Mouse (Mus musculus) embryonic facial prominence, embryonic 13.5 days (tissue): ENCODE results near the gene Ucp3. TPM values are rescaled to one million over a fixed set of nuclear protein-coding genes. Genes with fewer than 3 reads are reported as not detected.

Source experiments
- ATAC-seq: fragments of 200-750 bp; cut with Nextera tagmentation; 2 replicates; pipeline ENCODE4 v1.8.0; 2017; ENCODE audit warnings: low read depth; ENCODE audit not compliant: insufficient number of reproducible peaks, insufficient read depth, low FRiP score, low TSS enrichment
- H3K27ac ChIP-seq: fragments of 300-500 bp; sonication (generic); 2 replicates; pipeline ENCODE4 v1.5.1; 2015; ENCODE audit warnings: moderate library complexity, mild to moderate bottlenecking, inconsistent platforms
- H3K27me3 ChIP-seq: fragments of 300-500 bp; sonication (generic); 2 replicates; pipeline ENCODE4 v1.6.1; 2015; ENCODE audit warnings: mild to moderate bottlenecking, inconsistent platforms
- H3K36me3 ChIP-seq: fragments of 300-500 bp; sonication (generic); 2 replicates; pipeline ENCODE4 v1.6.1; 2015; ENCODE audit warnings: mild to moderate bottlenecking, inconsistent platforms
- H3K4me1 ChIP-seq: fragments of 300-500 bp; sonication (generic); 2 replicates; pipeline ENCODE4 v1.6.1; 2015; ENCODE audit warnings: inconsistent platforms
- H3K4me2 ChIP-seq: fragments of 300-500 bp; sonication (generic); 2 replicates; pipeline ENCODE4 v1.6.1; 2015; ENCODE audit warnings: moderate library complexity, mild to moderate bottlenecking, inconsistent platforms
- H3K4me3 ChIP-seq: fragments of 300-500 bp; sonication (generic); 2 replicates; pipeline ENCODE4 v1.5.1; 2015; ENCODE audit warnings: mild to moderate bottlenecking, inconsistent platforms
- H3K9ac ChIP-seq: fragments of 300-500 bp; sonication (generic); 2 replicates; pipeline ENCODE4 v1.6.1; 2015; ENCODE audit warnings: mild to moderate bottlenecking, inconsistent platforms
- H3K9me3 ChIP-seq: fragments of 300-500 bp; sonication (generic); 2 replicates; pipeline ENCODE4 v1.6.1; 2016; ENCODE audit warnings: inconsistent platforms
- WGBS: fragments of 180-500 bp; shearing (Covaris S2); methylation state at CpG from one replicate; pipeline ENCODE4 v1.1.7; 2015; ENCODE audit warnings: mixed read lengths; 5-methylcytosine and 5-hydroxymethylcytosine counted together
- polyA plus RNA-seq: library from polyadenylated mRNA; unstranded; fragments of >200 nt; fragmentation: Nextera tagmentation; extraction: Ambion mirVana; gene quantifications from 2 replicates; pipeline ENCODE4 v1.2.1, GENCODE M21; 2015

Ucp3 gene
- polyA plus RNA-seq, 1 experiment from 2014 or later = not detected

DNA sequence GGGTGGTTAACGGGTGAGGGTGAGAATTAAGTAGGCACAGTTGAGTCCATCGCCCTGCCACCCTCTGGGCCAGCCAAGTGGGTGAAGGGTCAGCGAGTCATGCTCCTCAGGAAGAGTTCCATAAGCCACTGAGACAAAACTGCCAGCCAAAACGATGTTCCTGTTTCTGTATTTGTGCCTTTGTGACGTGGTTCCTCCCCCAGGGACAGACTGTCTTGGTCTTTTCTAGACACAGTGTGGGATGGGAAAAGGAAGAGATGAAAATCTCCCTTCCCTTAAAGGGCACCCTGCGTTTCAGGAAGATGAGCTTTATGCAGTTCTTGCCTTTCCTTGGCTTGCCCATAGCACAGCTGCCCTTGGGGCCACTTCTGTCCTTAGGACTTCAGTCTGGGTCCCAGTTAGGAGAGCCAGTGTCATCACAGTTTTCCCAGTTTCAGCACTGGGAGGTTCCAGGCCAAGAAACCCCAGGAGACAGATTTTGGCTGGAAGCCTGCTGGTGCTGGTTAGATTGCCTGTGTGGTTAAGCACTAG is 11.1 kb upstream of the Ucp3 start:
- Histone ChIP-seq H3K4me1 (peaks cover 11% of the 10 kb centered on the region), H3K9ac (no peak overlapping the region), H3K4me2 (no peak overlapping the region), H3K36me3 (peaks cover 73% of the 10 kb centered on the region), H3K9me3 (no peaks in the 10 kb centered on the region), H3K27me3 (no peaks in the 10 kb centered on the region), H3K27ac (0 out of 2 replicates have a peak overlapping the region, but pooled peaks have one; percentile 22), H3K4me3 (no peak overlapping the region)
- no peak for ATAC-seq
- 84% methylated on average over 6 of the region's 6 CpGs for WGBS

- 76% methylated on average over 9 of the region's 9 CpGs for WGBS
- ATAC-seq = no peak
- Histone ChIP-seq H3K27me3 (no peaks in the 10 kb centered on the region), H3K4me2 (no peak overlapping the region), H3K4me1 (peaks cover 11% of the 10 kb centered on the region), H3K9me3 (no peaks in the 10 kb centered on the region), H3K4me3 (no peak overlapping the region), H3K36me3 (peaks cover 58% of the 10 kb centered on the region), H3K27ac (no peak overlapping the region), H3K9ac (no peak overlapping the region)
These were observed 9.6 kb upstream of the Ucp3 start for GRCm38 (mm10) chr7:100463194-100463593.

DNA sequence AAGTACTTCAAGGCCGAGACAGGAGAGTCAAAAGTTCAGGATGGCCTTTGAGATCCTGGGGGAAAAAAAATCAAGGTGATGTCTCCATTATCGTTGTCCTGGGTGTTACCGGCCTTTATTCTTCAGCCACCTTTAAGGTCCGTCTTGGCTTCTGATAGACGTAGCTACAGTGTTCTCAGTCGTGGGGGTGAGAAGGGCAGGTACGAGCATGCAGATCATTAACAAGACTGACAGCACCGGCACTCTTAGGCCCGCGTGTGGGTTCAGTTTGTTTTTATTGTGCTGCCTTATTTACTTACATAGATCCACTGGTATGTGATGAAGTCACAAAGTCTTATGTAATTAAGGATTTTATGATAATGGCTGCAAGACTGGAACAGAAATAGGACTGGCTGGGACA is 9.0 kb upstream of the Ucp3 start:
- no peak for ATAC-seq
- Histone ChIP-seq H3K4me2 (no peak overlapping the region), H3K36me3 (peaks cover 58% of the 10 kb centered on the region), H3K27ac (no peak overlapping the region), H3K9ac (no peak overlapping the region), H3K4me3 (no peak overlapping the region), H3K4me1 (peaks cover 11% of the 10 kb centered on the region), H3K9me3 (no peaks in the 10 kb centered on the region), H3K27me3 (no peaks in the 10 kb centered on the region)
- WGBS = 73% methylated on average over 10 of the region's 10 CpGs

DNA sequence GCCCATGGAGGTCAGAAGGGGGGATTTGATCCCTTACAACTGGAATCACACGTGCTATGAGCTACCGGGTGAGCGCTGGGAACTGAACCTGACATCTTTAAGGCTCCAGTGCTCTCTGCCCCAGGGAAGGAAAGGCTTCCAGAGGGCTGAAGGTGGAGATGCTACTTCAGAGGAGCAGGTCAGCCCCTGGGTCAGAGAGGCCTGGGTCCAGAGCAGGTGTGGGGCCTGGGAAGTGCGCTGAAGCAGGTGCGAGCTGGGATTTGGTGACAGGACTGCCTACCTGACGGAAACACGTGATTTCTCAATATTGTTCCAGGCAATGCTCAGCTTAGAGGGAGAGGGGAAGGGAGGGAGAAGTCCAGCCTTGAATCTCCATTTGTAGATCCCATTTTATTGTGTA is 8.5 kb upstream of the Ucp3 start:
- no peak overlapping the region for H3K27ac ChIP-seq

DNA sequence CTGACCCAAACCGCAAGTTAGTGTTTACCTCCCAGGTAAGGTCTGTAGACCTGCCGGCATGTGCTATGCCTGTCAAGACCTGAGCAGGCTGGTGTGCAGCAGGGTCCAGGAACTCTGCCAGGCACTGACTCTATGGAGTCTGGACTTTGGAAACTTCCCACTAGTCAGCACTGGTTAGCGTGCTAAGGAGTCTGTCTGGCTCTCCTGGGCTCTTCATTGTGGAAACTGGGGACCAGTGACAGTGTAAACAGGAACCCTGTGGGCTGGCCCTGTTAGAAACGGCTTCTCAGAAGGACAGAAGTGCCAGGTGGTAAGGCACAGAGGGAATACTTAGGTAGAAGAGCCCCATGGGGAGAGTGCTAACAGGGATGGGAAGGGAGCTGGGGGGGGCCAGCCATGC is 7.5 kb upstream of the Ucp3 start:
- no peak for ATAC-seq
- Histone ChIP-seq H3K27ac (peak overlapping the region; percentile 62), H3K27me3 (no peaks in the 10 kb centered on the region), H3K4me2 (peak overlapping the region; percentile 24; the same call in 1 of the 2 replicates), H3K4me1 (peaks cover 11% of the 10 kb centered on the region), H3K4me3 (no peak overlapping the region), H3K9ac (no peak overlapping the region), H3K36me3 (peaks cover 56% of the 10 kb centered on the region), H3K9me3 (no peaks in the 10 kb centered on the region)
- WGBS = 82% methylated on average over 4 of the region's 4 CpGs

More for the DNA sequence above, 8.5 kb upstream of the Ucp3 start:
- Histone ChIP-seq H3K27me3 (no peaks in the 10 kb centered on the region), H3K4me2 (no peak overlapping the region), H3K9ac (no peak overlapping the region), H3K4me1 (peaks cover 11% of the 10 kb centered on the region), H3K9me3 (no peaks in the 10 kb centered on the region), H3K4me3 (no peak overlapping the region), H3K36me3 (peaks cover 58% of the 10 kb centered on the region)
- 86% methylated on average over 7 of the region's 7 CpGs for WGBS
- no peak for ATAC-seq

DNA sequence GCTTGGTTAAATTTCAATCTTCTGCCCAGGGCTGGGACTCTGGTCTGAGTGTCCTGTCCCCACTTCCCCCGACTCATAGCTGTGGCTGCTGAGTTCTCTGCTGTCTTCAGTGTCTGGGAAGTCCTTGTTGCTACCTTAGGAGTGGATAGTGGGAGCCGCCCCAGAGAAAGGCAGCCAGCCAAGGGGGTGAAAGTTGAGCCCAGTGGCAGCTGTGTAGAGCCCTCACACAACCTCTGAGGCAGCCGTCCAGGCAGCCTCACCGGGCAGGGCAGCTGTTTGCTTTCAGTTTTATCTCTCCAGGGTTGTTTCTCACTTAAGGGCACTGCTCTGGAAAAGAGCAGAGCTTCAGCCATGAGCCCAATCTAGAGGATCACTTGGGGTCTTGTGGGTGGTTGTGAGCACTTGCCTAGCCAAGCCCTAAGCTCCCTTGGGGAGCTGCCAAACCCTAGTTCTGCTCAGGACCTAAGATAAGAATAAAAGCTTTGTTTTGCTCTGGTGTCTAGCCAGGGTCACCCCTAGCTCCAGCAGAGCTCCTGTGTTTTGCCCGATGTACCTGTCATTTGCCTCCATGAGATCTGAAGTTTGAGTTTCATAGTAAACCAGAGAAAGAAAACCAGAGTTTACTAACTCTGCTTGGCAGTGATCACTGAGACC is 7.0 kb upstream of the Ucp3 start:
- Histone ChIP-seq H3K27ac (peak overlapping the region; percentile 62), H3K27me3 (no peaks in the 10 kb centered on the region), H3K4me1 (peaks cover 11% of the 10 kb centered on the region), H3K9ac (no peak overlapping the region), H3K9me3 (no peaks in the 10 kb centered on the region), H3K4me2 (peak overlapping the region; percentile 24; the same call in 1 of the 2 replicates), H3K36me3 (peaks cover 55% of the 10 kb centered on the region), H3K4me3 (no peak overlapping the region)
- 78% methylated on average over 5 of the region's 5 CpGs for WGBS
- 0 out of 2 replicates have a peak, but pooled peaks have one; percentile 32 for ATAC-seq

- Histone ChIP-seq H3K9ac (no peak overlapping the region), H3K4me1 (peaks cover 11% of the 10 kb centered on the region), H3K27me3 (no peaks in the 10 kb centered on the region), H3K9me3 (no peaks in the 10 kb centered on the region), H3K27ac (no peak overlapping the region), H3K4me2 (no peak overlapping the region), H3K36me3 (peaks cover 45% of the 10 kb centered on the region), H3K4me3 (no peak overlapping the region)
- 90% methylated on average over 11 of the region's 11 CpGs for WGBS
- ATAC-seq = no peak
These were observed 5.8 kb upstream of the Ucp3 start for GRCm38 (mm10) chr7:100466781-100467510.

DNA sequence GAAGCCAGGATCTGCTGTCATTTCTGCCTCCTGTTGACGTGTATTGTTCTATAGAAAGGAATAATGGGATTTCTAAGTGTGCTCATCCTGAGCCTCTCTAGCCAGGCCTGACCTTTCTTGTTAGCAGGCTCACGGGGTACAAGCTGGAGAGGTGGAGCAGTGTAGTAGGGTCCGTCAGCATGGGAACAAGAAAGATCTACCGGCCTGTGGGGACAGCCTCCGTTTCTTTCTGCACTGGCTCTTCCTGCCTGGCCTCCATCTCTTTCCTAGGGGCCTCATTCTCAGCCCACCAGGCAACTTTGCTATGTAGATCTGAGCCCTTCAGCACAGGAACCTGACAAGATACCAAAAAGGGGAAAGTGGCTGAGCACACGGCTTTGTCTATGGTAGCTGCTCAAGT is 4.0 kb upstream of the Ucp3 start:
- 84% methylated on average over 6 of the region's 6 CpGs for WGBS
- Histone ChIP-seq H3K4me2 (no peak overlapping the region), H3K4me1 (peaks cover 11% of the 10 kb centered on the region)

DNA sequence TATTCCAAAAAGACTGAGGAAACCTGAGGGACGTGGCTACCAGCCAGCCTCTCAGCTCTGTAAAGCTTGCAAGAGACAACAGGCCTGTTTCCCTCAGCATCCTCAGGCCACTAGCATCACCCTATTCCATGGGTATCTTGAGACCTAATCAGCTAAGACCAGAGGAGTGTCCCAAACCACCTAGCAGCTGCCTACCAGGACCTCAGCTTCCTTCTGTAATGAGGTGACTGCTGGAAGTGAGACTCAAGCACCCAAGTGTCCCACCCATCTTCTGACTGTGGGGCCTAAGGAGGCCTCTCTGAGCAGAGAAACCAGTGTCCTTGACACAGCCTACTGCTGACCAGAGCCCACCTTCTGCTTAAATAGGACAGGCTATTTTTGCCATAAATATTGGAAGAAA is 3.3 kb upstream of the Ucp3 start:
- H3K27ac ChIP-seq = no peak overlapping the region
- no peak overlapping the region for H3K4me3 ChIP-seq
- H3K4me1 ChIP-seq = peaks cover 11% of the 10 kb centered on the region
- WGBS = 84% methylated on average over 1 of the region's 1 CpGs
- H3K4me2 ChIP-seq = no peak overlapping the region
- ATAC-seq = no peak
- H3K9ac ChIP-seq = no peak overlapping the region
- H3K9me3 ChIP-seq = no peaks in the 10 kb centered on the region
- no peaks in the 10 kb centered on the region for H3K27me3 ChIP-seq
- H3K36me3 ChIP-seq = peaks cover 31% of the 10 kb centered on the region

More for the DNA sequence above, 4.0 kb upstream of the Ucp3 start:
- Histone ChIP-seq H3K27ac (no peak overlapping the region), H3K36me3 (peaks cover 39% of the 10 kb centered on the region), H3K4me3 (no peak overlapping the region), H3K9me3 (no peaks in the 10 kb centered on the region), H3K27me3 (no peaks in the 10 kb centered on the region), H3K9ac (no peak overlapping the region)
- no peak for ATAC-seq

DNA sequence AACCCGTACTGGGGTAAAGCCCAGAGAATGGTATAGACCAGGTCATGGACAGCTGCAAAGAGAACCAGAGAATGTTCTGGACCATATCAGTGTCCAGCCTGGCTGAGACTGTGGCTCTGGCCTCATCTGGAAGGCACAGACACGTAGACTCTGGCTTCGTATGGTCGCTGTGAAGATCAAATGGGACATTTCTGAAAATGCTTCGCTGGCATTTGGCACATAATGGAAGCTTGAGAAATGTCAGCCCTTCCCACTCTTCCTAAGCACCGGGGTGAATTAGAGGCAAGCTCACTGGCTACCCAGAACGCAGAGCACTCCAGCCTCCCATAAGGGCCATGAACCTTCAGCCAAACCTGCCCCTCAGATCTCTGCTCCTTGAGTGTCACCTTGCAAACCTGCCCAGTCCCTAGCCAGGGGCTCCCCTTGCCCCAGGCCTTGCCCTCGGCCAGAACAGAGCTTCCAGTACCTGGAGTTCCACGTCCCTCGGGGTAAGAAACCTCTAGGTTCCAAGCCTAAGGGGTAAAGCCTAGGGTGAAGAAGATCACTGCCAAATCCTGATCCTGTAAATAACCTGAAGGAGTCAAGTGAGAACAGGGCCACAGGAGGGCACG is 1.9 kb upstream of the Ucp3 start:
- Histone ChIP-seq H3K4me3 (no peak overlapping the region), H3K4me1 (peaks cover under 1% of the 10 kb centered on the region), H3K4me2 (no peak overlapping the region), H3K27me3 (no peaks in the 10 kb centered on the region), H3K36me3 (peaks cover 21% of the 10 kb centered on the region), H3K9ac (no peak overlapping the region), H3K9me3 (no peaks in the 10 kb centered on the region), H3K27ac (no peak overlapping the region)
- WGBS = 87% methylated on average over 11 of the region's 11 CpGs
- no peak for ATAC-seq

- whole genome bisulfite sequencing = 87% methylated on average over 1 of the region's 1 CpGs
- H3K36me3 ChIP-seq = peaks cover 20% of the 10 kb centered on the region
- H3K27ac ChIP-seq = no peak overlapping the region
- H3K9me3 ChIP-seq = no peaks in the 10 kb centered on the region
- no peaks in the 10 kb centered on the region for H3K4me1 ChIP-seq
- H3K4me3 ChIP-seq = no peak overlapping the region
- H3K4me2 ChIP-seq = no peak overlapping the region
- H3K27me3 ChIP-seq = no peaks in the 10 kb centered on the region
- no peak for ATAC-seq
- no peak overlapping the region for H3K9ac ChIP-seq
These were observed 1.4 kb upstream of the Ucp3 start for GRCm38 (mm10) chr7:100471407-100471797.
